Mouse (Mus musculus): ENCODE measurements at regions not wholly inside any gene's neighbourhood (a gene's known extent, or its start where the extent isn't known, plus 50 kb on each side); places are given as distances from the start of the nearest gene placed in this dataset.
A peak's percentile ranks its signal among the peaks of the same experiment; 100 is the strongest.

DNA sequence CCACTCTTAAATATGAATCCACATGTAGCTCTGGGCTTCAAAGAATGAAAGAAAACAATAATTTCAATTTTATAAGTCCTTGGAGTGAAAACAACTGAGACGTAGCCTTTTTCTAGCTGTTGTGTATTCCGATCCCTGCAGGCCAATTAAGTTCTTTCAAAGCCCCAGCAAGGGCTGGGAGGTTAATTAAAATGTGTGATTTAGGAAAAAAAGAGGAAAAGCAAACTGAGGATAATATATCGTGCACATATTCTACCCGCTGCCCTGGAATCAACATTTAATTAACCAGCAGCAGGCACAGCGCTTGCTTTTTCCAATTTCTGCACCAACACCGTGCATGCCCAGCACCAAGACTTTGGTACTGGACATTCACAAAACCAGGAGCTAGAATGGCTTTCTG lies 167.0 kb downstream of the Nectin3 start:
- Histone ChIP-seq H3K27me3 (no peaks in the 10 kb centered on the region), H3K4me2 (no peak overlapping the region), H3K9ac (no peak overlapping the region), H3K4me3 (no peak overlapping the region), H3K9me3 (no peaks in the 10 kb centered on the region), H3K36me3 (no peaks in the 10 kb centered on the region), H3K27ac (replicated peaks) (no peak overlapping the region), H3K4me1 (replicated peaks) (no peaks in the 10 kb centered on the region)
- no peak for ATAC-seq (ENCODE audit: low read depth)
- WGBS: 69% methylated on average over 6 of the region's 6 CpGs

DNA sequence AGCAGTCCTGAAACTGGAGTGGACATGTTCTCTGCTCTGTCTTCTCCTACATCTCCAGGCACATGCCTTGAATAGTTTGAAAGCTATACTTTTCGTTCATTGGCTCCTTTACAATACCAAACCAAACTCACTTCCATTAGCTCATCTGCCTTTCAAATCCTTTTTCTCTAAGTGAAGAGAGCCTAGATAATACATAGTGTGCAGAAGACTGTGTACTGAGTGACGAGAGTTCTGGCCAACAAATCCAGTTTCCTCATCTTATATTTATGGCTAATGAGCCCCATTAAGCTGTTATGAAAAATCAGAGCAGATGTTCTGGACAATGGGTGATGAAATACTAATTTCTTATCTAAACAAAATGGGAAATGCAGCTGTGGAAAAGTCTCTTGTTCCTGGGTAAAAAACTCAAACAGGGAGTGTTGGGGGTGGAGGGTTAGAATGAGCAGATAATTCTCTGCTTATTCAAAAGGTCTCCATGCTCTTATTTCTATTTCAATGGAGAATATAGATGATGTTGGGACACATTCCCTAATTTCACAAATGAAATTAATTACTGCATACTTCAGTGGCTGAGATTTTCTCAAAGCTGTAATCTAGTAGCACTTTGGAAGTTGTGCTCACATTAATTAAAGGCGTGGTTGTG lies 144.3 kb upstream of the Gm4737 start:
- 79% methylated on average over 3 of the region's 3 CpGs for WGBS
- Histone ChIP-seq H3K36me3 (no peaks in the 10 kb centered on the region), H3K27me3 (no peaks in the 10 kb centered on the region), H3K9me3 (no peaks in the 10 kb centered on the region), H3K4me1 (replicated peaks) (peaks cover 2% of the 10 kb centered on the region; the same call in 1 of the 2 replicates), H3K4me3 (no peak overlapping the region), H3K9ac (no peak overlapping the region), H3K4me2 (no peak overlapping the region), H3K27ac (replicated peaks) (no peak overlapping the region)
- ATAC-seq (ENCODE audit: low read depth): no peak

DNA sequence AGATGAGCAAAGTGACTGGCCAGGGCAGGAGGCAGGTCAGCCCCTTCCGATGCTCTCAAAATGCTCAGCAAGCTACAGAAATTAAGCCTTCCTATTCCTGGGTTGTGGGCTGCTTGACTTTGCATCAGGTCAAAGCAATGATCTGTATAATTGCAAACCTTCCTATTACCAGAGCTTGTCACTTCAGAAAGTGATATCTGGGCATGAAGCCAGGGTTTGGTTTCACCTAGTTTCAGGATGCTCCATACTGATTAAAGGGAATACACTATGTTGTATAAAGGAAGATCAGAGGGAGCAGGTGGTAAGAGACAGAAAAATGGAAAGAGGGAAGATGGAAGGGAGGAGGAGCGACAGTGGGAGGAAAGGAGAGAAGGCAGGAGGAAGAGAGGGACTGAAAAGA lies 142.3 kb upstream of the Gm4737 start:
- H3K4me1 ChIP-seq (replicated peaks): no peaks in the 10 kb centered on the region
- ATAC-seq (ENCODE audit: low read depth): no peak
- H3K4me3 ChIP-seq: no peak overlapping the region
- no peaks in the 10 kb centered on the region for H3K36me3 ChIP-seq
- 76% methylated on average over 2 of the region's 2 CpGs for WGBS
- H3K9ac ChIP-seq: no peak overlapping the region
- no peak overlapping the region for H3K4me2 ChIP-seq
- no peaks in the 10 kb centered on the region for H3K27me3 ChIP-seq
- no peaks in the 10 kb centered on the region for H3K9me3 ChIP-seq
- no peak overlapping the region for H3K27ac ChIP-seq (replicated peaks)

DNA sequence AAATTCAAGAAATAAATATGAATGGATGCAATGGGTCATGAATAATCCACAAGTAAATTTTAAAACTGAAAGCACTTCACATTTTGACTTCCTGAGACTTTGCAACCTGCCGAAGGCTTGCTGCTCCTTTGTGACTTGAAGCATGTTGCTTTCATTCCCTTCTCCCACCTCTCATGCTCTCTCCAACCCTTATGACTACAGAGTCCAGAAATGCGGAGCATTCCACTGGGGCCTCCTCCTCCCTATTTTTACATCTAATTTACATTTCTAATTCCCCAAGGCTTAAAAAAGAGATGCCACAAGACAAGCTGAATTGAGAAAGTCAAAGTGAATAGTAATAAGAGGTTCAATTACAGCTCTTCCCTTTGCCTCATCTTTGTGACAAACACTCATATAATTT lies 141.5 kb upstream of the Gm4737 start:
- WGBS: 63% methylated on average over 2 of the region's 2 CpGs
- no peak for ATAC-seq (ENCODE audit: low read depth)

DNA sequence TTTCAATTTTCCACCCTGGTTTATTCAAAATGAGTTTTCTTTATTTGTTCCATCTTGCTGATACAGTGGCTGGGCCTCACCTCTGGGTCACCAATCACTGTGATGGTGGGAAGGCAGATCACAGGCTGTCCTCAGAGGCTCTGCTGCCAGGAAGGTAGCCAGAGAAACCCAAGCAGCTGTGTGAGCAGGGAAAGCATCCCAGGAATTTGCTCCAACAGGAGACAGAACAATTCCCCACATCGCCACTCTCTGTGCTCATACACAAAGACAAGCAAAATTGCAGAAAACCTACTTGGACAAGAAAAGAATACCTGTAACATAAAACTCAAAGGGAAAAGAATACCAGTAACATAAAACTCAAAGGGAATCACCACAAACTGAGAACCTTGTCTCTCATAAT lies 139.0 kb upstream of the Gm4737 start:
- no peak overlapping the region for H3K27ac ChIP-seq (replicated peaks)
- H3K36me3 ChIP-seq: no peaks in the 10 kb centered on the region
- no peak overlapping the region for H3K4me2 ChIP-seq
- no peak for ATAC-seq (ENCODE audit: low read depth)
- H3K9ac ChIP-seq: no peak overlapping the region
- no peaks in the 10 kb centered on the region for H3K9me3 ChIP-seq
- no peaks in the 10 kb centered on the region for H3K27me3 ChIP-seq
- H3K4me3 ChIP-seq: no peak overlapping the region
- peaks cover 5% of the 10 kb centered on the region; the same call in 1 of the 2 replicates for H3K4me1 ChIP-seq (replicated peaks)
- 5% methylated on average over 1 of the region's 1 CpGs for WGBS

More for the DNA sequence above, 141.5 kb upstream of the Gm4737 start:
- Histone ChIP-seq H3K4me3 (no peak overlapping the region), H3K27me3 (no peaks in the 10 kb centered on the region), H3K4me2 (no peak overlapping the region), H3K27ac (replicated peaks) (no peak overlapping the region), H3K9ac (no peak overlapping the region), H3K36me3 (no peaks in the 10 kb centered on the region), H3K4me1 (replicated peaks) (no peaks in the 10 kb centered on the region), H3K9me3 (no peaks in the 10 kb centered on the region)

DNA sequence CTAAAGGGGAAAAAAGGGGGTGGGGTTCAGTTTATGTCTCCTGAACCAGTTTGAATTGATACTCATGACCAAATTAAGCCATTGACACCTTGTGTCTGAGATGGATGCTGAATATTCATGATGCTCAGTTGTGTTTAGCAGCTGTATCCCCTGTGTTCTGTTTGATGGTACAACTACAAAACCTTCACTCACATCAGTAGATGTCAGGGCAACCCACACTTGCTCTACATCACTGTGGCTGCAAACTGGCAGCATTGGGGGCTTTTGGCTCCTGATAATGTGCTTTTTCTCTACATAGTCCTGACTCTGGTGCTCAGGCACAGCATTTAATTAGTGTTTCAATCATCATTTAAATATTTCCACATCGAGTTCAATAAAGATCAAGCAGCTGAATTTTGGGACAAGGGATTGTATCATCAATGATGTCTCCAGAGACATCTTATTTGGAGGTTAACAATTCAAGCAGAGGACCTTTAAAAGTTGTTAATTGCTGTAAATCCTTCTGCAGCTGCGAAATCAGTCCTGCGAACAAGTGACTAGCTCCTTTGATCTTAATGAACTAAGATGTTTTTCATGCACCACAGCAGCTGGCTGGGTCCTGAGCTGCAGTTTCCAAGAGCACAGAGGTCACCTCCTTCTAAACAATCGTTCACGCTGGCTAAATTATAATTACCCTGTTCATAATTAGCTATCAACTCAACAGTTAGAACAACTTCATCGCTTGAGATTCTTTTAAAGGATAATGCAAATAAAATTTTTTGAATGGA lies 136.4 kb upstream of the Gm4737 start:
- ATAC-seq (ENCODE audit: low read depth): no peak

DNA sequence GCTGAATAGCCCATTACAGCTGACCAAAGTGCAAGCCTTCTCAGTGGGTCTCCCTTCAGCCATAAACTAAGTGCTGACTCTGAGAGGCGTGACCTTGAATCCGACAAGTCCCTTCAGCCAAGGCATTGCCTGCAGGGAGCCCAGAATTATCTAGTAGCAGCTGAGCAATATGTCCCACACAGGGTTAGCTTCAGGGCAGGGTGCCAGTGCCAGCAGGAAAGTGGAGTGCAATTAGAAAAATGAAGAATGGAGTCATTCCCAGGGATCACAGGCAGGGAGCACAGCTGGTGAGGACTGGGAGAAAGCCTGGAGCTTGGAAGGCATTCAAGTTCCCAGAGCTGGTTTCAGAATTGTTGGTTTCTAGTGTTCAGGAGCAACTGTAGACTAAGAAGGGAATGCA lies 135.3 kb upstream of the Gm4737 start:
- Histone ChIP-seq H3K9me3 (no peaks in the 10 kb centered on the region), H3K9ac (no peak overlapping the region), H3K4me3 (no peak overlapping the region), H3K27ac (replicated peaks) (no peak overlapping the region), H3K4me1 (replicated peaks) (peaks cover 5% of the 10 kb centered on the region; the same call in 1 of the 2 replicates), H3K27me3 (no peaks in the 10 kb centered on the region), H3K4me2 (no peak overlapping the region), H3K36me3 (no peaks in the 10 kb centered on the region)
- ATAC-seq (ENCODE audit: low read depth): peak; percentile 77
- 34% methylated on average over 2 of the region's 2 CpGs for WGBS

More for the DNA sequence above, 136.4 kb upstream of the Gm4737 start:
- no peak overlapping the region for H3K4me3 ChIP-seq
- WGBS: 40% methylated on average over 6 of the region's 6 CpGs
- no peaks in the 10 kb centered on the region for H3K36me3 ChIP-seq
- H3K4me2 ChIP-seq: no peak overlapping the region
- no peaks in the 10 kb centered on the region for H3K9me3 ChIP-seq
- no peaks in the 10 kb centered on the region for H3K27me3 ChIP-seq
- no peak overlapping the region for H3K27ac ChIP-seq (replicated peaks)
- peaks cover 5% of the 10 kb centered on the region; the same call in 1 of the 2 replicates for H3K4me1 ChIP-seq (replicated peaks)
- H3K9ac ChIP-seq: no peak overlapping the region

DNA sequence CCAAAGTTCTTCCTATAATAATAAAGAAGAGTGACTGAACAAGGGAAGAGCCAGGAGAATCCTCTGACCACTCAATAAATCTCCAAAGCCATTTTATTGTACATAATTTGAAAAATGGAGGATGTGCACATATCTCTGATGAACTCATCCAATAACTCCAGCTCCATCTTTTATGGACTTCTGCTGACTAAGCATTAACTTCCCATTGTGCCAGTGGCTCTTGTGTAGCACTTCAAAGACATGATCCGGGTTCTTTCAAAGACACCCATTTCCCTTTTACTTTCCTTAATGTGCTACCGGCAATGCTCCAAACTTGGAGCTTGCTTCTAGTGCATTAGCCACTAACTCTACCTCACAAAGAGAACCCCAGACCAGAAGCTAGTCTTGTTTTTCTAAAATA lies 112.7 kb upstream of the Gm4737 start:
- H3K27ac ChIP-seq (replicated peaks): no peak overlapping the region
- ATAC-seq (ENCODE audit: low read depth): no peak
- no peak overlapping the region for H3K4me2 ChIP-seq
- no peaks in the 10 kb centered on the region for H3K27me3 ChIP-seq
- H3K9me3 ChIP-seq: no peaks in the 10 kb centered on the region
- H3K4me1 ChIP-seq (replicated peaks): no peaks in the 10 kb centered on the region
- no peak overlapping the region for H3K9ac ChIP-seq
- H3K36me3 ChIP-seq: no peaks in the 10 kb centered on the region
- no peak overlapping the region for H3K4me3 ChIP-seq
- 86% methylated on average over 2 of the region's 2 CpGs for WGBS

DNA sequence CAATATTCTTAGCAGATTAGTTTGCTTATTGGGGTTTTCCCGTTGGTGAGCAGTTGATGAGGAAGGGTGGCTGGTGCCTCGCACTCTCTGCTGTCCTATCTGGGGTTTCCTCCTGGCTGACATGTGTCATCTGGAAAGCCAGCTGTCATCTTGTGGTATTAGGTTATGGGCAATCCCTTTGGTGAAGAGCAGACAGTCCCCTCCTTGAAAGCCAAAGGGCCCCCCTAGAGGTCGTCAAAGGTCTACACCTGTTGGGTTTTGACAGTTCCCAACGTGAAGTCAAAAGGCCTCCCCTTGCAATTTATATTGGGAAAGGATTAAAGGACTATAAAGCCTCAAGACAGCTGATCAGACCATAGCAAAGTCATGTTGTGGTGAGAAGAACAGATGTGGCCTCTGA lies 96.8 kb upstream of the Gm4737 start:
- no peak overlapping the region for H3K4me2 ChIP-seq
- no peak overlapping the region for H3K27ac ChIP-seq (replicated peaks)
- no peaks in the 10 kb centered on the region for H3K9me3 ChIP-seq
- no peaks in the 10 kb centered on the region for H3K4me1 ChIP-seq (replicated peaks)
- H3K4me3 ChIP-seq: no peak overlapping the region
- no peaks in the 10 kb centered on the region for H3K36me3 ChIP-seq
- no peaks in the 10 kb centered on the region for H3K27me3 ChIP-seq
- WGBS: 76% methylated on average over 4 of the region's 4 CpGs
- ATAC-seq (ENCODE audit: low read depth): no peak
- H3K9ac ChIP-seq: no peak overlapping the region

DNA sequence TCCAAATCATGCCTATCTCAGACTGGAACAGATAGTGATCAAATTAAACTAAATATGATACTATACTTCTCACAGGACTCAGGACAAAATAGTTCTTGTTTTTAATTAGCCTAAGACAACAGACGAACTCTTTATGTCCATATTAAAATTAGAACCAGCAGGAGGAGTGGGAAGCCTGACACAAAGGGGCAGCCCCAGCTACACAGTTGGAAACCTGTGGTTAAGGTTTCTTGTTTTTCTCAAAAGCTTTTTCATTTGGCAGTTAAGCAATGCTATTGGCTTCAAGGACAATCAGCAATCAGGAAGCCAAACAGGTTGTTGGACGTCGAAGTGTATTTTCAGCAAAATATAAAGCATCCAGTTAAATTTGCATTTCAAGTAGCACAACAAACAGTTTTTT lies 96.1 kb upstream of the Gm4737 start:
- Histone ChIP-seq H3K36me3 (no peaks in the 10 kb centered on the region), H3K9ac (no peak overlapping the region), H3K4me3 (no peak overlapping the region), H3K27ac (replicated peaks) (no peak overlapping the region), H3K27me3 (no peaks in the 10 kb centered on the region), H3K4me1 (replicated peaks) (no peaks in the 10 kb centered on the region), H3K9me3 (no peaks in the 10 kb centered on the region), H3K4me2 (no peak overlapping the region)
- no peak for ATAC-seq (ENCODE audit: low read depth)
- 73% methylated on average over 3 of the region's 3 CpGs for WGBS

DNA sequence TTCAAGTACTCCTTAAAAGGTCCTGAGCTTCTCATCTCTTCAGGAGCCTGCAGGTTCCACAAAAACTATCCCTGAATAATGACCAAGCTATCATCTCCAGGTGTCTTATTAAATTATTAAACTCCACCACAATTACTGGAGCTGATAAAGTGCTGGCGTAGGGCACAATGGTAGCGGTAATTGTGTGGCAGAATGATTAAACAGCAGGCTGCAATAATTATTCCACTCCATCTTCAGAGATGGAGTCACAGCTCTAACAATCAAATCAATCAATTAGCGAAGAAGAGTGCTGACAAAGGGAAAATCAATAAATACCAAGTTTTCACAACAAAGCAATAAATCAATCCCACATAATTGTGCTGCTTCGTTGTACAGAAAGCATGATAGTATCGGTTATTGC lies 90.7 kb upstream of the Gm4737 start:
- Histone ChIP-seq H3K9me3 (no peaks in the 10 kb centered on the region), H3K36me3 (no peaks in the 10 kb centered on the region), H3K4me2 (no peak overlapping the region), H3K4me3 (no peak overlapping the region), H3K27me3 (no peaks in the 10 kb centered on the region), H3K4me1 (replicated peaks) (no peaks in the 10 kb centered on the region), H3K27ac (replicated peaks) (no peak overlapping the region), H3K9ac (no peak overlapping the region)
- WGBS: 65% methylated on average over 5 of the region's 5 CpGs
- 0 out of 2 replicates have a peak, but pooled peaks have one; percentile 32 for ATAC-seq (ENCODE audit: low read depth)

DNA sequence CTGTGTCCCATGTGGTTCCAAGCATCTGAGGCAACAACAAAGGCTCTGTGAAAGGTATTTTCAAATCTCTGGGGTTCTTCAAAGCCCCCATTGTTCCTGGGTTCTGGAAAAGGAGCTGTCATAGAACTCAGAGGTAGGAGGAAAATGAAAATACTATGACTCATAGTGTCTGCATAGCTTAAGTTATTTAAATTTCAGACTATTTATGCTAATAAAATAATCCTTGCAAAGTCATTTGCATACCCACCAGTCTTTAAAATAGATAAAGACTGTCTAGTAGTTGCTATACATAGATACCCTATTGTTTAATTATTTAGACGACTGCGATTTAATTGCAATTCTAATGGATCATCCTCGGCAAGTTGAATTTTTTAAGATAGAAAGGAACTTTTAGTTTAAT lies 73.9 kb upstream of the Gm4737 start:
- Histone ChIP-seq H3K4me3 (no peak overlapping the region), H3K36me3 (no peaks in the 10 kb centered on the region), H3K27ac (replicated peaks) (no peak overlapping the region), H3K4me2 (no peak overlapping the region), H3K9ac (no peak overlapping the region), H3K9me3 (no peaks in the 10 kb centered on the region), H3K27me3 (no peaks in the 10 kb centered on the region), H3K4me1 (replicated peaks) (no peaks in the 10 kb centered on the region)
- no peak for ATAC-seq (ENCODE audit: low read depth)
- WGBS: 90% methylated on average over 3 of the region's 3 CpGs

All from neural tube, embryonic 13.5 days (tissue).